Mouse (Mus musculus) intestine, embryonic 14.5 days (tissue): Measurements from ENCODE around the gene Arf4. TPM values are rescaled to one million over a fixed set of nuclear protein-coding genes. Genes with fewer than 3 reads are reported as not detected.
"Not testable (repeated sequence)": the region's sequence is repeated elsewhere in the genome, so short reads cannot be mapped to it uniquely, and the experiment has no call there.

Source experiments
- ATAC-seq: fragments of 200-750 bp; cut with Nextera tagmentation; replicated peaks from 2 replicates; pipeline ENCODE4 v1.8.0; 2017; ENCODE audit warnings: low read depth, moderate number of reproducible peaks, moderate TSS enrichment, moderate library complexity; ENCODE audit not compliant: low FRiP score, low TSS enrichment
- DNase-seq: peaks from one replicate; pipeline ENCODE4 v3.0.0-alpha.2; 2018; ENCODE audit warnings: low spot score
- H3K27ac ChIP-seq: fragments of 300-500 bp; sonication (generic); 2 replicates; pipeline ENCODE4 v1.5.1; 2014; ENCODE audit warnings: low read depth, mild to moderate bottlenecking, control low read depth
- H3K27me3 ChIP-seq: fragments of 300-500 bp; sonication (generic); replicated peaks from 2 replicates; pipeline ENCODE4 v1.6.1; 2014; ENCODE audit warnings: low read length, control low read depth; ENCODE audit not compliant: control insufficient read depth, insufficient read depth
- H3K36me3 ChIP-seq: fragments of 300-500 bp; sonication (generic); 2 replicates; pipeline ENCODE4 v1.6.1; 2014; ENCODE audit warnings: low read length, control low read depth; ENCODE audit not compliant: control insufficient read depth, insufficient read depth
- H3K4me1 ChIP-seq: fragments of 300-500 bp; sonication (generic); replicated peaks from 2 replicates; pipeline ENCODE4 v1.6.1; 2014; ENCODE audit warnings: low read length, control low read depth, mixed read lengths; ENCODE audit not compliant: control insufficient read depth, insufficient read depth
- H3K4me2 ChIP-seq: fragments of 300-500 bp; sonication (generic); 2 replicates; pipeline ENCODE4 v1.6.1; 2014; ENCODE audit warnings: low read length
- H3K4me3 ChIP-seq: fragments of 300-500 bp; sonication (generic); 2 replicates; pipeline ENCODE4 v1.5.1; 2014; ENCODE audit warnings: low read depth, low read length, control low read depth, mixed read lengths
- H3K9ac ChIP-seq: fragments of 300-500 bp; sonication (generic); 2 replicates; pipeline ENCODE4 v1.6.1; 2014; ENCODE audit warnings: mild to moderate bottlenecking, low read length
- H3K9me3 ChIP-seq: fragments of 300-500 bp; sonication (generic); 2 replicates; pipeline ENCODE4 v1.6.1; 2016; ENCODE audit warnings: low read length, control low read depth; ENCODE audit not compliant: control insufficient read depth
- WGBS: fragments of 180-500 bp; shearing (Covaris S2); extraction: QIAGEN DNeasy Blood & Tissue Kit; methylation state at CpG from one replicate; pipeline ENCODE4 v1.1.7; 2014; 5-methylcytosine and 5-hydroxymethylcytosine counted together
- microRNA-seq: library from miRNA; unstranded; fragments of <30 nt; microRNA quantifications from one replicate; pipeline ENCODE4, GENCODE M21; 2016
- polyA plus RNA-seq: library from polyadenylated mRNA; unstranded; fragments of >200 nt; fragmentation: Nextera tagmentation; extraction: Ambion mirVana; gene quantifications from 2 replicates; pipeline ENCODE4 v1.2.1, GENCODE M21; 2014

Gene Arf4
- polyA plus RNA-seq, 1 experiment from 2014 or later = 583 TPM

DNA sequence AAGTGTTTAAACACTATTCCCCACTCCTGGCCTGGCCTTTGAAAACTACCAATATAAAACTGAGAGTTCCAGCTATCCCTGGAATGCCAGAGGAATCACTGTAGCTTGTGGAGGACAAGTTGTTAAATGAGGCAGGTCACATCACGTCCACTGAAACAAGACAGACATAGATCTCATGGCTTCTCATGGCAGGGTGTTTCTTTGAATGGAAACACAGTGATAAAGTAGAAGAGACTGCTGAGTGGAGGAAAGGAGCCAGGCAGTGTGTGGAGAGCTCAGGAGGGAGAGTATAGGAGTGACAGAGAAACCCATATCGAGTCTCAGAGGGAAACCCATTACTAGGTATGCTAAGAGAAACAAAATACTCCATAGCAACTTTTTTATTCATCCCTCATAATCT is 52.9 kb downstream of the Arf4 start:
- no peaks in the 10 kb centered on the region for H3K27me3 ChIP-seq
- ATAC-seq (no peak), DNase-seq (no peak)
- no peak overlapping the region for H3K27ac ChIP-seq
- no peak overlapping the region for H3K9ac ChIP-seq
- WGBS = 50% methylated on average over 2 of the region's 2 CpGs
- H3K4me1 ChIP-seq = no peaks in the 10 kb centered on the region
- H3K4me3 ChIP-seq = no peak overlapping the region
- H3K36me3 ChIP-seq = no peaks in the 10 kb centered on the region
- no peaks in the 10 kb centered on the region for H3K9me3 ChIP-seq
- H3K4me2 ChIP-seq = no peak overlapping the region

DNA sequence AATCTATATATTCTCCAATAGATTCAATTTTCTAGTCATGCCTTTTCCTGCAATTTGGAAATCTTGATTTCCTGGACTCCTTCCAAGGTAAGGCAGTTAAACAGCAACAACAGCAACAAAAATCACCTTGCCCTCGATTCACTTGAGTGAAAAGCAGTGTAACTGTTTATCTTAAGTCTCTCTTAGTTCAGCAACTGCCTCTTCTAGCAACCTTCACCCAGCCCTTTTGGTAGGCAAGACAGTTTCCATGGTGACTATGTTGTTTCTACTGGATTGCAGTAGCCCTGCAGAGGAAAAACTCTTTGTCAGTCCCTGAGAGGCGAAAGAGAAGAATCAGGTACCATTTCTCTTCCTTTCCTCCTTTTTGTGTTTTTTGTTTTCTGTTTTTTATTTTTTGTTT is 53.5 kb downstream of the Arf4 start:
- Histone ChIP-seq H3K4me1 (no peaks in the 10 kb centered on the region), H3K9me3 (no peaks in the 10 kb centered on the region), H3K4me2 (no peak overlapping the region), H3K27ac (no peak overlapping the region), H3K9ac (no peak overlapping the region), H3K27me3 (no peaks in the 10 kb centered on the region), H3K36me3 (no peaks in the 10 kb centered on the region), H3K4me3 (no peak overlapping the region)
- WGBS = 40% methylated on average over 2 of the region's 2 CpGs
- DNase-seq = no peak
- ATAC-seq = no peak

DNA sequence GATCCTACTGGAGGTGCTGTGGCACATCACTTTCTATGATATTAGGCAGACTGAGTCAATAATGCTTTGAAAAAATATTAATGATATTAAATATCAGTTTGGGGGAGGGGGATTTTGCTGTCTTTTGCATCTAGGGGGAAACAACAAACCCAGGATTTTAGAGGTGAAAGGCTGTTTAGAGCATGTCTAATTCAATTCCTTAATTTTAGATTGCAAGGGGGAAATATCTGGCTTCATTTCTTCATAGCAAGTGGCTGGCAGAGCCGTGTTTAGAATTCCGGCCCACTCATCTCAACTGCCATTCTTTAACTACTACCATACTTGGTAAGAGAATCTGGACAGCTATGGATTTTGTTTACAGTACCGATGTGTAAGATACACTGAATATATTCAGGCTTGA is 55.1 kb downstream of the Arf4 start, which contains the start of gene Dnah12:
Dnah12 (plus strand) TSS at position 301 of the 400 bp plus-strand sequence.
- H3K9ac ChIP-seq = no peak within 1 kb of the TSS
- H3K4me2 ChIP-seq = no peak within 1 kb of the TSS
- H3K9me3 ChIP-seq = no peaks in the 10 kb centered on the region
- no peaks in the 10 kb centered on the region for H3K36me3 ChIP-seq
- H3K27ac ChIP-seq = no peak within 1 kb of the TSS
- ATAC-seq (no peak), DNase-seq (no peak)
- H3K4me1 ChIP-seq = no peaks in the 10 kb centered on the region
- 76% methylated on average over 3 of the region's 3 CpGs for WGBS
- no peak within 1 kb of the TSS for H3K4me3 ChIP-seq
- no peaks in the 10 kb centered on the region for H3K27me3 ChIP-seq

DNA sequence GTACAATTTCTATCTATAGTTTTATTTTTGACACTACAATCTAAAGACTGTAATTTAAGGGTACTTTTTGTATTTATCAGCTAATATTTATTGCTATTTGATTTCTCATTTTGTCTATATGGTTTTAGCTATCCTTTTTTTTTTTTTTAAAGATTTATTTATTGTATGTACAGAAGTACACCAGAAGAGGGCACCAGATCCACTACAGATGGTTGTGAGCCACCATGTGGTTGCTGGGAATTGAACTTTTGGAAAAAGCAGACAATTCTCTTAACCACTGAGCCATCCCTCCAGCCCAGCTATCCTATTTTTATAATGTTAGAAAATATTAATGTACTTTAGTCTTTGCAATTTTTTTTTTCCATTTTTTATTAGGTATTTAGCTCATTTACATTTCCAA is 60.0 kb downstream of the Arf4 start:
- ATAC-seq (no peak), DNase-seq (no peak)
- H3K4me3 ChIP-seq = no peak overlapping the region

DNA sequence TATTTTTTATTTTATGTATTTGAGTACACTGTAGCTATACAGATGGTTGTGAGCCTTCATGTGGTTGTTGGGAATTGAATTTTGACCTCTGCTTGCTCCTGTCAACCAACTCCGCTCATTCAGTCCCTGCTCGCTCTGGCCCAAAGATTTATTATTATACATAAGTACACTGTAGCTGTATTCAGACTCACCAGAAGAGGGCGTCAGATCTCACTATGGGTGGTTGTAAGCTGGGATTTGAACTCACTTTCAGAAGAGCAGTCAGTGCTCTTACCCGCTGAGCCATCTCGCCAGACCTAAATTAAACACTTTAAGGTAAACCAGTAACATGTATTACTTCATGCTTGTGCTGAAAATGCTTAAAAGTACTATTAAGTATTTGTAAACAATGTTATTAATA is 67.4 kb downstream of the Arf4 start:
- H3K4me3 ChIP-seq, H3K4me1 ChIP-seq, ATAC-seq, H3K27me3 ChIP-seq, H3K9me3 ChIP-seq, H3K9ac ChIP-seq, DNase-seq, H3K27ac ChIP-seq, H3K4me2 ChIP-seq, H3K36me3 ChIP-seq: not testable (repeated sequence)
- 85% methylated on average over 5 of the region's 5 CpGs for WGBS

More for the DNA sequence above, 60.0 kb downstream of the Arf4 start:
- H3K36me3 ChIP-seq = no peaks in the 10 kb centered on the region
- no peaks in the 10 kb centered on the region for H3K9me3 ChIP-seq
- no peaks in the 10 kb centered on the region for H3K27me3 ChIP-seq
- H3K27ac ChIP-seq = no peak overlapping the region
- H3K4me2 ChIP-seq = no peak overlapping the region
- H3K9ac ChIP-seq = no peak overlapping the region
- no peaks in the 10 kb centered on the region for H3K4me1 ChIP-seq

Small RNA genes lying within 50 kb of the gene (microRNA-seq; reads per million reads assigned to microRNA genes)
- 0.42 reads per million for gene Mir7672

Other genes with a start within 250 kb of the Arf4 start
- 46.3 and 54.4 TPM in 2 replicates for gene Slmap, start 103.1 kb upstream of the Arf4 start, polyA plus RNA-seq
- gene Dennd6a, start 64.2 kb upstream of the Arf4 start, polyA plus RNA-seq = 34.4 and 35.3 TPM in 2 replicates
- 11.3 and 11.7 TPM in 2 replicates for gene Pde12, start 31.8 kb downstream of the Arf4 start, polyA plus RNA-seq
- 0.12 and 0.31 TPM in 2 replicates for gene Dnah12, start 55.2 kb downstream of the Arf4 start, polyA plus RNA-seq